Mouse (Mus musculus): ENCODE measurements around the gene Nt5c. TPM values are rescaled to one million over a fixed set of nuclear protein-coding genes. Genes with fewer than 3 reads are reported as not detected.
"Not testable (repeated sequence)": the region's sequence is repeated elsewhere in the genome, so short reads cannot be mapped to it uniquely, and the experiment has no call there.

The Nt5c gene
- total and polyA plus RNA-seq, 3 experiments, result 99.3 to 102 TPM; not detected in 1

DNA sequence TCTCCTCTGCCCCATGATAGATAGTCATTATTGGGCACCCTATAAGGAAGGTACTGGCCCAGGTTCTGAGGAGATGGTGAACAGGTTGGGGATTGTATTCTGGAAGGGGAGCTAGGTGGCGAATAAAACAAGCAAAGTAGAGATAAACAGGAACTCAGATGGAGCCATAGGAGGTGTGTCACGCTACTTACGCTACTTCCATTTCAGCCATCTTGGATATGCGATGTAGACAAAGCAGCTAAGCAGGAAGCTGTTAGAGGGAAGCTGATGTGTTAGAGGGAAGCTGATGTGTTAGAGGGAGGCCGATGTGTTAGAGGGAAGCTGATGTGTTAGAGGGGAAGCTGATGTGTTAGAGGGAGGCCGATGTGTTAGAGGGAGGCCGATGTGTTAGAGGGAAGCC lies 14.3 kb downstream of the Nt5c start:
- Histone ChIP-seq H3K4me3 (ENCODE audit: control insufficient read depth in 1 of 2, insufficient read depth in 1 of 2, low read depth in 2 of 2, low read length in 2 of 2) (peak overlapping the region; percentile 90 to 100), H3K36me3 (ENCODE audit: control insufficient read depth in 1 of 2, insufficient read depth in 2 of 2, low read length in 2 of 2) (peaks cover 2 to 37% of the 10 kb centered on the region in 2 experiments; a peak in 3 of 4 replicates), H3K4me1 (ENCODE audit: control insufficient read depth in 1 of 2, insufficient read depth in 2 of 2, low read length in 2 of 2) (peaks cover 15 to 46% of the 10 kb centered on the region in 2 experiments), H3K9ac (ENCODE audit: control insufficient read depth, low read depth, low read length, poor library complexity, severe bottlenecking) (peak overlapping the region; percentile 24; the same call in 1 of the 2 replicates), H3K27ac (ENCODE audit: control insufficient read depth, low read depth, low read length) (peak overlapping the region; percentile 62)
- H3K79me2 ChIP-seq (ENCODE audit: control insufficient read depth, insufficient read depth, low read length, poor library complexity); H3K9me3 ChIP-seq (replicated peaks; ENCODE audit: insufficient read depth, low read length); H3K27me3 ChIP-seq (ENCODE audit: control insufficient read depth in 1 of 2, insufficient read depth in 2 of 2, low read length in 2 of 2): not testable (repeated sequence)
- 0 out of 2 replicates have a peak, but pooled peaks have one; percentile 21 for TF ChIP-seq MAX (IDR thresholded peaks at IDR 0.05; ENCODE audit: low read length)
- DNase-seq (ENCODE audit: low read depth, low spot score), result peak; percentile 84

- TF ChIP-seq TBP (IDR thresholded peaks at IDR 0.05; ENCODE audit: low read depth, low read length), result peak; percentile 81
- Histone ChIP-seq H3K36me3 (ENCODE audit: control insufficient read depth in 1 of 2, insufficient read depth in 2 of 2, low read length in 2 of 2) (peaks cover 2 to 32% of the 10 kb centered on the region in 2 experiments; a peak in 3 of 4 replicates), H3K4me1 (ENCODE audit: control insufficient read depth in 1 of 2, insufficient read depth in 2 of 2, low read length in 2 of 2) (peaks cover 15 to 46% of the 10 kb centered on the region in 2 experiments), H3K9ac (ENCODE audit: control insufficient read depth, low read depth, low read length, poor library complexity, severe bottlenecking) (peak overlapping the region; percentile 82), H3K4me3 (ENCODE audit: control insufficient read depth in 1 of 2, insufficient read depth in 1 of 2, low read depth in 2 of 2, low read length in 2 of 2) (peak overlapping the region; percentile 90 to 100), H3K27ac (ENCODE audit: control insufficient read depth, low read depth, low read length) (peak overlapping the region; percentile 62)
- H3K9me3 ChIP-seq (replicated peaks; ENCODE audit: insufficient read depth, low read length); H3K79me2 ChIP-seq (ENCODE audit: control insufficient read depth, insufficient read depth, low read length, poor library complexity); H3K27me3 ChIP-seq (ENCODE audit: control insufficient read depth in 1 of 2, insufficient read depth in 2 of 2, low read length in 2 of 2): not testable (repeated sequence)
- DNase-seq (ENCODE audit: low read depth, low spot score), result peak; percentile 42
Measured at GRCm38 (mm10) chr11:115476630-115477029, 15.0 kb downstream of the Nt5c start.

GRCm38 (mm10) chr11:115475758-115476237 lies 15.9 kb downstream of the Nt5c start:
- Histone ChIP-seq H3K4me3 (ENCODE audit: control insufficient read depth in 1 of 2, insufficient read depth in 1 of 2, low read depth in 2 of 2, low read length in 2 of 2) (peak overlapping the region; percentile 90 to 100), H3K36me3 (ENCODE audit: control insufficient read depth in 1 of 2, insufficient read depth in 2 of 2, low read length in 2 of 2) (peaks cover 0 to 32% of the 10 kb centered on the region in 2 experiments; a peak in 2 of 4 replicates), H3K79me2 (ENCODE audit: control insufficient read depth, insufficient read depth, low read length, poor library complexity) (peaks cover 5% of the 10 kb centered on the region), H3K9me3 (replicated peaks; ENCODE audit: insufficient read depth, low read length) (no peaks in the 10 kb centered on the region), H3K4me1 (ENCODE audit: control insufficient read depth in 1 of 2, insufficient read depth in 2 of 2, low read length in 2 of 2) (peaks cover 15 to 46% of the 10 kb centered on the region in 2 experiments), H3K27me3 (ENCODE audit: control insufficient read depth in 1 of 2, insufficient read depth in 2 of 2, low read length in 2 of 2) (no peaks in the 10 kb centered on the region), H3K27ac (ENCODE audit: control insufficient read depth, low read depth, low read length) (peak overlapping the region; percentile 31), H3K9ac (ENCODE audit: control insufficient read depth, low read depth, low read length, poor library complexity, severe bottlenecking) (peak overlapping the region; percentile 82)
- TF ChIP-seq USF1 (IDR thresholded peaks at IDR 0.05; ENCODE audit: low read depth, low read length), result no peak
- TF ChIP-seq USF2 (IDR thresholded peaks at IDR 0.05; ENCODE audit: borderline replicate concordance in 1 of 2, insufficient read depth in 1 of 2, low read depth in 1 of 2, low read length in 2 of 2), result no peak
- TF ChIP-seq NELFE (IDR thresholded peaks at IDR 0.05; ENCODE audit: low read depth, low read length), result no peak; the same call in 1 of the 2 replicates
- no peak for TF ChIP-seq GABPA (IDR thresholded peaks at IDR 0.05; ENCODE audit: low read depth, low read length)
- TF ChIP-seq MYC (IDR thresholded peaks at IDR 0.05; ENCODE audit: low read depth, low read length), result no peak
- TF ChIP-seq BHLHE40 (IDR thresholded peaks at IDR 0.05; ENCODE audit: borderline replicate concordance, low read depth, low read length), result no peak
- TF ChIP-seq ZC3H11A (IDR thresholded peaks at IDR 0.05; ENCODE audit: low read depth, low read length), result no peak
- TF ChIP-seq SIN3A (IDR thresholded peaks at IDR 0.05; ENCODE audit: low read length), result peak; percentile 23
- TF ChIP-seq ZNF384 (IDR thresholded peaks at IDR 0.05; ENCODE audit: low read depth, low read length), result no peak
- TF ChIP-seq POLR2A (IDR thresholded peaks at IDR 0.05; ENCODE audit: control insufficient read depth in 1 of 2, insufficient read depth in 1 of 2, low read depth in 1 of 2, low read length in 2 of 2, poor library complexity in 1 of 2), result no peak
- TF ChIP-seq TCF12 (IDR thresholded peaks at IDR 0.05; ENCODE audit: low read depth, low read length), result no peak; the same call in 1 of the 2 replicates
- no peak for TF ChIP-seq E2F4 (IDR thresholded peaks at IDR 0.05; ENCODE audit: borderline replicate concordance, low read depth, low read length)
- TF ChIP-seq TBP (IDR thresholded peaks at IDR 0.05; ENCODE audit: low read depth, low read length), result 0 out of 2 replicates have a peak, but pooled peaks have one; percentile 2
- TF ChIP-seq RAD21 (IDR thresholded peaks at IDR 0.05; ENCODE audit: low read depth, low read length), result no peak
- TF ChIP-seq ZKSCAN1 (IDR thresholded peaks at IDR 0.05; ENCODE audit: low read depth, low read length), result no peak
- TF ChIP-seq SMC3 (IDR thresholded peaks at IDR 0.05; ENCODE audit: low read depth, low read length), result no peak
- no peak for TF ChIP-seq NRF1 (IDR thresholded peaks at IDR 0.05; ENCODE audit: insufficient read depth, low read depth, low read length, poor library complexity, severe bottlenecking)
- TF ChIP-seq RCOR1 (IDR thresholded peaks at IDR 0.05; ENCODE audit: low read depth, low read length), result no peak
- peak; percentile 63; the same call in 1 of the 2 replicates for TF ChIP-seq MXI1 (IDR thresholded peaks at IDR 0.05; ENCODE audit: low read depth, low read length)
- DNase-seq (ENCODE audit: low read depth, low spot score), result peak; percentile 74

Data from MEL (cell line).